Mouse (Mus musculus): ENCODE results near the gene Cep78.

Gene Cep78

GRCm38 (mm10) chr19:15908016-15908415 is 76.8 kb downstream of the Cep78 start:
- DNase-seq (ENCODE audit: low spot score): no peak

All from ovary, postnatal 36 days (tissue).